Mouse (Mus musculus): ENCODE data around the gene Dact2. TPM values are rescaled to one million over a fixed set of nuclear protein-coding genes. Genes with fewer than 3 reads are reported as not detected.

Gene Dact2
- polyA plus RNA-seq, 1 experiment from 2014 or later, result 8.8 TPM

DNA sequence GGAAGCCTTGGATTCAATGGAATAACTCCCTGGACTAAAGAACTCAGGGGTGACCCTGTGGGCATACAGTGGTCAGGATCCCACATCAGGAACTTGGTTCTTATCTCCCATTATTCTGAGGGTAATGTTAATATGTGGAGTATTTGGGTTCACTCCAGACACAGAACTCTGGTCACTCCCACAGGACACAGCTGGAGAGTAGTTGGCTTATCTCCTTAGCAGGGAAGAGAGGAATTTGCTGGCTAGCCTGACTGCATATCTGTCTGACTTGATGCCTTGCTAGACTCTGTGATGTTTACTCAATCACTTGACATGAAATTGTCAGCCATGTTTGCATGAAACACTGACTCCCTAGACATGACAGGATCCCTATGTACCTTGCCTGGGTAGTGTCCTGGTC is 15.6 kb downstream of the Dact2 start:
- no peak overlapping the region for H3K4me3 ChIP-seq (ENCODE audit: low read depth, low read length)
- no peak overlapping the region for H3K27ac ChIP-seq (ENCODE audit: low read length)
- H3K9ac ChIP-seq (replicated peaks; ENCODE audit: low read depth, low read length), result no peak overlapping the region
- no peak for ATAC-seq (ENCODE audit: insufficient number of reproducible peaks, insufficient read depth, low FRiP score, low read depth)
- no peaks in the 10 kb centered on the region for H3K27me3 ChIP-seq (ENCODE audit: control insufficient read depth, insufficient read depth, low read length)
- no peaks in the 10 kb centered on the region; the same call in 1 of the 2 replicates for H3K4me1 ChIP-seq (ENCODE audit: control insufficient read depth, insufficient read depth, low read length)
- H3K9me3 ChIP-seq (ENCODE audit: control insufficient read depth, low read depth, low read length), result no peaks in the 10 kb centered on the region
- no peaks in the 10 kb centered on the region for H3K36me3 ChIP-seq (ENCODE audit: control insufficient read depth, insufficient read depth, low read length)
- H3K4me2 ChIP-seq (replicated peaks; ENCODE audit: low read depth, low read length), result no peak overlapping the region

DNA sequence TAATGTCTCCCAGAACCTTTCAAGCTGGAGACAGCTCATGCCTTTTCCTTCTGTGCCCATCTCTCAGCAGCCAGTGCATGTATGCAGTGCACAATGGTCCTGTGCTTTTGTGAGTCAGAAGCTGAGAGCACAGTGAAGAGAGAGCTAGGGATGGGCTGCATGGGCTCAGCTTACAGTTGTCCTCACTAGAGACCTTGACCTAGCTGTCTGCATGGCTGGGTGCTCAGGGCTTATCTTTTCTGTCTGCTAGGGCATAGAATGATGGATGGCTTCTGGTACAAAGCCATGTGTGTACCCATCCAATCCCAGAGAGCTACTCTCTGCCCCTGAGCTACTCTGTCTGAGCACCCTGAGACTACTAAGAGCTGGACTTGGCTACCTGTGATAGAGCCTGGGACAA is 17.0 kb downstream of the Dact2 start:
- no peak overlapping the region for H3K4me2 ChIP-seq (replicated peaks; ENCODE audit: low read depth, low read length)
- H3K9ac ChIP-seq (replicated peaks; ENCODE audit: low read depth, low read length), result no peak overlapping the region
- H3K9me3 ChIP-seq (ENCODE audit: control insufficient read depth, low read depth, low read length), result no peaks in the 10 kb centered on the region
- no peaks in the 10 kb centered on the region for H3K27me3 ChIP-seq (ENCODE audit: control insufficient read depth, insufficient read depth, low read length)
- no peaks in the 10 kb centered on the region for H3K36me3 ChIP-seq (ENCODE audit: control insufficient read depth, insufficient read depth, low read length)
- no peak overlapping the region for H3K27ac ChIP-seq (ENCODE audit: low read length)
- peaks cover 7% of the 10 kb centered on the region; the same call in 1 of the 2 replicates for H3K4me1 ChIP-seq (ENCODE audit: control insufficient read depth, insufficient read depth, low read length)
- no peak overlapping the region for H3K4me3 ChIP-seq (ENCODE audit: low read depth, low read length)
- no peak for ATAC-seq (ENCODE audit: insufficient number of reproducible peaks, insufficient read depth, low FRiP score, low read depth)

DNA sequence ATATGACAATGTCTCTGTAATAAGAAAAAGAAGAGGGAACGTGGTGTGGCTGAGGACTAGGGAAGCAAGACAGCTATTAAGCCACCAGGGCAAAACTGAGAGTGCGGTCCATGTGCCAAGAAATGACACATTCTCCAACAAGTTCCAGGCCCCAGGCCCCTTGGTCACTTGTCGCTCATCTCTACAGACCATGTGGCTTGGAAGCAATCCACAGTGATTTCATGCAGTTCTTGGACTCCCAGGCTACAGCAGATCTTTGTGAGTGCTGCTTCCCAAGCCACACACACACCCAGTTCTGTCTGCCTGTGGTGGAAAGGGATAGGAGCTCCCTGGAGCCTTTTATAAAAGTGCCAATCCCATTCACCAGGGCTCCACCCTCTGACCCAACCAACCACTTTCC is 17.9 kb downstream of the Dact2 start:
- Histone ChIP-seq H3K9ac (replicated peaks; ENCODE audit: low read depth, low read length) (no peak overlapping the region), H3K9me3 (ENCODE audit: control insufficient read depth, low read depth, low read length) (no peaks in the 10 kb centered on the region), H3K4me3 (ENCODE audit: low read depth, low read length) (no peak overlapping the region), H3K36me3 (ENCODE audit: control insufficient read depth, insufficient read depth, low read length) (no peaks in the 10 kb centered on the region), H3K4me1 (ENCODE audit: control insufficient read depth, insufficient read depth, low read length) (peaks cover 7% of the 10 kb centered on the region; the same call in 1 of the 2 replicates), H3K27ac (ENCODE audit: low read length) (no peak overlapping the region), H3K4me2 (replicated peaks; ENCODE audit: low read depth, low read length) (no peak overlapping the region), H3K27me3 (ENCODE audit: control insufficient read depth, insufficient read depth, low read length) (no peaks in the 10 kb centered on the region)
- WGBS, result 80% methylated on average over 3 of the region's 3 CpGs
- ATAC-seq (ENCODE audit: insufficient number of reproducible peaks, insufficient read depth, low FRiP score, low read depth), result no peak

DNA sequence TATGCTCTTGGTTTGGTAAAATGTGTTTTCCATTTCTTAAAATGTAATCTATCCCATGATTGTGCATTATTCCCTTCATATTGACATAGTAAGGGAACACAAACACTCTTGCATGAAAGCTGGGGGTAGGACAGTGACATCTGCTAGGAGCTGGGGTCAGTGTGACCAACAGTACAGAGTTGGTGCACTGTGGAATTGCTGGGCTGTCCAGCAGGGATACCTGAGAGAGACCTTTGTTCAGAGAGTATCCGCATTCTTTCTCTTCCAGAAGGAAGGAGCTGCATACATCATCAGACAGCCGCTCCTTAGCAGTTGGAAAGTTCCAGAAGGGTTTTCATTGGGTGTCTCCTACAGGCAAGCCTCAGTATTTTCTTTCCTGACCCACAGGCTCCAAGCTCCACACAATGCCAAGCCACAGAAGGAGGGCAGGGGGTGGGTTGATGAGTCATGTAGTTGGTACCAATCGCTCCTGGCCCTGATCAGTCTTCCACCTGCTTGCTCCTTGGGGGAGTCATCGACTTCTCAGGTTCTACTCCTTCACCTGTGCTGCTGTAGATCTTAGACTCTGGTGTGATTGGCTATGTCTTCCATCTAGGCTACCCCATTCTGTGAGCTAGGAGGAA is 19.8 kb downstream of the Dact2 start:
- no peaks in the 10 kb centered on the region for H3K9me3 ChIP-seq (ENCODE audit: control insufficient read depth, low read depth, low read length)
- H3K27me3 ChIP-seq (ENCODE audit: control insufficient read depth, insufficient read depth, low read length), result no peaks in the 10 kb centered on the region
- 90% methylated on average over 4 of the region's 4 CpGs for WGBS
- H3K4me2 ChIP-seq (replicated peaks; ENCODE audit: low read depth, low read length), result no peak overlapping the region
- no peaks in the 10 kb centered on the region for H3K36me3 ChIP-seq (ENCODE audit: control insufficient read depth, insufficient read depth, low read length)
- H3K4me1 ChIP-seq (ENCODE audit: control insufficient read depth, insufficient read depth, low read length), result peaks cover 7% of the 10 kb centered on the region; the same call in 1 of the 2 replicates
- ATAC-seq (ENCODE audit: insufficient number of reproducible peaks, insufficient read depth, low FRiP score, low read depth), result no peak
- no peak overlapping the region for H3K9ac ChIP-seq (replicated peaks; ENCODE audit: low read depth, low read length)
- no peak overlapping the region for H3K4me3 ChIP-seq (ENCODE audit: low read depth, low read length)
- no peak overlapping the region for H3K27ac ChIP-seq (ENCODE audit: low read length)

DNA sequence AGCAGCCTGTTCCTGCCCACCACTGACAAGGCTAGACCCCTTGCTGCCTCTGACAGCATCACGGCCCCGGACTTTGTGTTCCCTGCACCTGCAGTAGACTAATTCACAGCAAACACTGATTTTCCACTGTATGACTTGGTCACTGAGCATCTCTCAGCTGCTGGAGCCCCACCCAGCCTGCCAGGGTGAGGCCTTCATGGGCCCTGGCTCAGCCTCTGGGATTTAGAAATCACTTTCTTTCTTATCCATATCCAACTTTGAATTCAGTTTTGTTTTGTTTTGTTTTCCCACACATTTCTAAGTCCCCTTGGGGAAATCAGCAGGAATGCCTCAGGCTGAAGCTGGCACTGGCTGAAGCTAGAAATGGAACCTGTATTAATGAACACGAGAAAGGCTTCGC is 20.4 kb downstream of the Dact2 start:
- WGBS, result 83% methylated on average over 4 of the region's 4 CpGs

DNA sequence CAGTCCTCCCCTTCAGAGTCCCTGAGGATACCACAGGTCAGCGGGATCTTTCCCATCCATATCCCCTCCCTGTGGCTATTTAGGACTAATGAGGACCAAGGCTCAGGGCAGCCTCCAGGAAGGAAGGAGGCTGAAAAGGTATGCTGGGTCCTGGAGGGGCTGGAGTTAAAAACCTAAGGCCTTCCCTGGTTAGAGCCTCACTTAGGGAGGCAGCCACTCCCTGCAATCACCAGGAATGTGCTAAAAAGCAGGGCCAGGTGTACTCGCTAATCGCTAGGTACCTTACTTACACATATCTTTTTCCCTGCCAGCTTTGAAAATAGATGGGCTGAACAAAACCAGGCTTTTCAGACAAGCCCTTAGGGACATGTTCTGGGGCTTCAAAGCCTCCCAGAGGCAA is 21.2 kb downstream of the Dact2 start:
- no peaks in the 10 kb centered on the region for H3K27me3 ChIP-seq (ENCODE audit: control insufficient read depth, insufficient read depth, low read length)
- no peak overlapping the region for H3K9ac ChIP-seq (replicated peaks; ENCODE audit: low read depth, low read length)
- H3K36me3 ChIP-seq (ENCODE audit: control insufficient read depth, insufficient read depth, low read length), result no peaks in the 10 kb centered on the region
- no peaks in the 10 kb centered on the region for H3K9me3 ChIP-seq (ENCODE audit: control insufficient read depth, low read depth, low read length)
- H3K4me3 ChIP-seq (ENCODE audit: low read depth, low read length), result no peak overlapping the region
- no peak for ATAC-seq (ENCODE audit: insufficient number of reproducible peaks, insufficient read depth, low FRiP score, low read depth)
- WGBS, result 77% methylated on average over 3 of the region's 3 CpGs
- H3K4me1 ChIP-seq (ENCODE audit: control insufficient read depth, insufficient read depth, low read length), result peaks cover 19% of the 10 kb centered on the region; the same call in 1 of the 2 replicates
- no peak overlapping the region for H3K4me2 ChIP-seq (replicated peaks; ENCODE audit: low read depth, low read length)
- peak overlapping the region; percentile 61; the same call in 1 of the 2 replicates for H3K27ac ChIP-seq (ENCODE audit: low read length)

More for the DNA sequence above, 20.4 kb downstream of the Dact2 start:
- ATAC-seq (ENCODE audit: insufficient number of reproducible peaks, insufficient read depth, low FRiP score, low read depth), result 0 out of 2 replicates have a peak, but pooled peaks have one; percentile 19
- Histone ChIP-seq H3K36me3 (ENCODE audit: control insufficient read depth, insufficient read depth, low read length) (no peaks in the 10 kb centered on the region), H3K9me3 (ENCODE audit: control insufficient read depth, low read depth, low read length) (no peaks in the 10 kb centered on the region), H3K27ac (ENCODE audit: low read length) (no peak overlapping the region), H3K27me3 (ENCODE audit: control insufficient read depth, insufficient read depth, low read length) (no peaks in the 10 kb centered on the region), H3K9ac (replicated peaks; ENCODE audit: low read depth, low read length) (no peak overlapping the region), H3K4me3 (ENCODE audit: low read depth, low read length) (no peak overlapping the region), H3K4me1 (ENCODE audit: control insufficient read depth, insufficient read depth, low read length) (peaks cover 11% of the 10 kb centered on the region; the same call in 1 of the 2 replicates), H3K4me2 (replicated peaks; ENCODE audit: low read depth, low read length) (no peak overlapping the region)

DNA sequence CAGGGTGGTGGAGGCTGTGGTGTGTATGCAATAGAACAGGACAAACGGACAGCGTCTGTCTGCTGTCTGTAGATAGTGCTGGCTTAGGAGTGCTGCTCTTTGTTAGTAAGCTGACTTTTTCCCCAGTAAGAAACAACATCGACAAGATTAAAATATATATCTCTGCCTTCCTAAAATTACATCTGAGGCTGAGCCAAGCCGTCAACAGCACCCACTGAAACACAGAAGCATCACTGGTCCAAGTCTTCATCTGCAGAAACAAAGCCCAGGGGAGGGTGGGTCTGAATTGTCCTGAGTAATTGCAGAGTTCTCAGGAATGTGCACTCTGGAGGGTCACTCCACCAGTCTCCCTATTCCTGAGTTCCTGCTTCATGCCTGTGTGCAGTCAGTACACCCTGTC is 25.2 kb downstream of the Dact2 start:
- 42% methylated on average over 4 of the region's 4 CpGs for WGBS
- Histone ChIP-seq H3K36me3 (ENCODE audit: control insufficient read depth, insufficient read depth, low read length) (no peaks in the 10 kb centered on the region), H3K4me3 (ENCODE audit: low read depth, low read length) (no peak overlapping the region), H3K4me2 (replicated peaks; ENCODE audit: low read depth, low read length) (no peak overlapping the region), H3K4me1 (ENCODE audit: control insufficient read depth, insufficient read depth, low read length) (peaks cover 20% of the 10 kb centered on the region; the same call in 1 of the 2 replicates), H3K9me3 (ENCODE audit: control insufficient read depth, low read depth, low read length) (no peaks in the 10 kb centered on the region), H3K27me3 (ENCODE audit: control insufficient read depth, insufficient read depth, low read length) (no peaks in the 10 kb centered on the region), H3K9ac (replicated peaks; ENCODE audit: low read depth, low read length) (no peak overlapping the region), H3K27ac (ENCODE audit: low read length) (peak overlapping the region; percentile 82)
- no peak; the same call in 1 of the 2 replicates for ATAC-seq (ENCODE audit: insufficient number of reproducible peaks, insufficient read depth, low FRiP score, low read depth)

DNA sequence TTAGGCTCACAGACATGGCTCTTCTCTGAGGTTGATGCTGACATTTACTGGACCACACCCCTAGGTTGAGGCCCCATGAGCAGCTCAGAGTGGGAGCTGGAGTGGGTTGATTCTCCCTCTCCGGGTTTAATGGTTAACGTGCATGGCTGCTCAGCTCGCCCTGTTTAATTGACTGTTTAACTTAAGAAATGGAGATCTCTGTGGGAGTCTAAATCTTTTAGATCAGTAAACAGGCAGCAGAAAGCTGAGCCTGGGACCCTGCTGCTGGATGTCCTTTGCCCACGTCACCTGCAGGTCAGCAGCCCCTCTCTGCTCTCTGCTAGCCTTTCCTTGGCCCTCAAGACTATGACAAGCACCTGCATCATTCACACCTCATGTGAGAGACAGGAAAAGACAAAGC is 25.6 kb downstream of the Dact2 start:
- H3K36me3 ChIP-seq (ENCODE audit: control insufficient read depth, insufficient read depth, low read length), result no peaks in the 10 kb centered on the region
- no peak overlapping the region for H3K4me2 ChIP-seq (replicated peaks; ENCODE audit: low read depth, low read length)
- WGBS, result 29% methylated on average over 4 of the region's 4 CpGs
- no peak overlapping the region for H3K4me3 ChIP-seq (ENCODE audit: low read depth, low read length)
- ATAC-seq (ENCODE audit: insufficient number of reproducible peaks, insufficient read depth, low FRiP score, low read depth), result peak; percentile 77
- no peaks in the 10 kb centered on the region for H3K27me3 ChIP-seq (ENCODE audit: control insufficient read depth, insufficient read depth, low read length)
- H3K4me1 ChIP-seq (ENCODE audit: control insufficient read depth, insufficient read depth, low read length), result peaks cover 25% of the 10 kb centered on the region
- no peaks in the 10 kb centered on the region for H3K9me3 ChIP-seq (ENCODE audit: control insufficient read depth, low read depth, low read length)
- H3K27ac ChIP-seq (ENCODE audit: low read length), result peak overlapping the region; percentile 82
- H3K9ac ChIP-seq (replicated peaks; ENCODE audit: low read depth, low read length), result no peak overlapping the region

DNA sequence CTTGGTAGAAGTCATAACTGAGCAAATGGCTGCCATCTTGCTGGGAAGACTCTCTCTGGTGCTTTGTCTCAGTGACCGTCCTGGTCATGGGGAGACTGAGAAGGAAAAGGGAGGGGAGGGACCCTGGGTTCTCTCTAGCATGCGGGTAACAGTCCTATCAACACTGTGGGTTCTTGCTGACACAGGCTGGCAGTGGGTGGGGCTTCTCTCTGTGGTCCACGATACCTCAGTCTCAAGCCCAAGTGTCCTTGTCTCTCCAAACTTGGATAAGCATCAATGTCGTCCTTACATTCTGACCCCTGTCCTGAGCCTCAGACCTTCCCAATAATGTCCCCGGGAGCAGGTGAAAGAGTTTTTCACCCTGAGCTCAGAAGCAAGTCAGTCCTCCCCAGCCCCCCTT is 26.1 kb downstream of the Dact2 start:
- ATAC-seq (ENCODE audit: insufficient number of reproducible peaks, insufficient read depth, low FRiP score, low read depth), result no peak
- 44% methylated on average over 5 of the region's 5 CpGs for WGBS
- Histone ChIP-seq H3K4me1 (ENCODE audit: control insufficient read depth, insufficient read depth, low read length) (peaks cover 29% of the 10 kb centered on the region), H3K36me3 (ENCODE audit: control insufficient read depth, insufficient read depth, low read length) (no peaks in the 10 kb centered on the region), H3K27ac (ENCODE audit: low read length) (peak overlapping the region; percentile 82), H3K9ac (replicated peaks; ENCODE audit: low read depth, low read length) (no peak overlapping the region), H3K9me3 (ENCODE audit: control insufficient read depth, low read depth, low read length) (no peaks in the 10 kb centered on the region), H3K4me2 (replicated peaks; ENCODE audit: low read depth, low read length) (no peak overlapping the region), H3K27me3 (ENCODE audit: control insufficient read depth, insufficient read depth, low read length) (no peaks in the 10 kb centered on the region), H3K4me3 (ENCODE audit: low read depth, low read length) (no peak overlapping the region)

All from stomach, embryonic 14.5 days (tissue).